Mouse (Mus musculus) megakaryocyte-erythroid progenitor cell, adult 5-6 weeks (primary cell): Measurements from ENCODE around the gene Ptgds. TPM values are rescaled to one million over a fixed set of nuclear protein-coding genes. Genes with fewer than 3 reads are reported as not detected.

Experiments used
- ATAC-seq: replicated peaks from 2 replicates; pipeline ENCODE4 v1.8.0; 2016; ENCODE audit warnings: mild to moderate bottlenecking, inconsistent platforms; ENCODE audit not compliant: severe bottlenecking, poor library complexity, low FRiP score, low TSS enrichment
- total RNA-seq, 2 experiments: library from RNA; stranded (forward) in 1 of 2; stranded (reverse) in 1 of 2; fragments of 200-1000, 215-1000 nt in 1 of 2; fragments of >200 nt in 1 of 2; fragmentation: Nextera tagmentation in 1 of 2; gene quantifications; 2 replicates each; pipeline ENCODE4 v1.2.3; 2014 to 2017

Gene Ptgds
- total RNA-seq, 2 experiments from 2014 or later: not detected

DNA sequence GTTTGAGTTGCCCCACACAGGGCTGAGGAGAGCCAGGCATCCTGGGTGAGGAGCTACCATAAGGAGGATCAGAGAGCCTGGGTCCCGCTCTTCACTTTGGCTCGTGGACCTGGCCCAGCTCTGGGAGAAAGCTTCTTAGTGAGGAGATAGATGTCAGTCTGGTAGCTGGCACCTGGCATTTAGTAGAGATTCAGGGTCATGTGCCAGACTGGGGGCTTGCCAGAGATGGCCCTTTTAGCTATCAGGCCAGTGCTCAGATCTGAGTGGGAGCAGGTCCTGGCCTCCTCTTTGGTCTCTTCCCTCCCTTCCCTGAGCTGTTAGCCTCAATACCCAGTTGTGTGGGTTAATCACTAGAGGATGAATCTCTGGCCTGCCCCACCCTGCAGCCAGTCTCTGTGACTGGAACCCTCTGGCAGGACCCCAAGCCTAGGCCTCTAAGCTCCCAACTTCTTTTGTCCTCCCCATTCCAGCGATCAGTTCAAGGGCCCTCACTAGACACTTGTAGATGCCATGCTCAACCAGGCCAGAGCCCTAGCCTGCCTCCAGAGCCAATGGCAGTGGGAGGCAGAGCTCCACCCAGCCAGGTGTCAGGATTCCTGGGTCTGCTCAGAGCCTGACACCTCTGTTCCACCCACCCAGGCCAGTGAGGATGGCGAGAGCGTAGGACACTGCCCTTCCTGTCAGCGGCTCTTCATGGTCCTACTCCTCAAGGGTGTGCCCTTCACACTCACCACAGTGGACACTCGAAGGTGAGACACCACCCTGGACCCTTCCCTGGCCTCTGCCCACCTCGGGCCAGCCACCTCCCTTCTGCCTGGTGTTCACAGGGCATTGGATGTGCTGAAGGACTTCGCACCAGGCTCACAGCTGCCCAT, 12.6 kb downstream of the Ptgds start:
- ATAC-seq: no peak

DNA sequence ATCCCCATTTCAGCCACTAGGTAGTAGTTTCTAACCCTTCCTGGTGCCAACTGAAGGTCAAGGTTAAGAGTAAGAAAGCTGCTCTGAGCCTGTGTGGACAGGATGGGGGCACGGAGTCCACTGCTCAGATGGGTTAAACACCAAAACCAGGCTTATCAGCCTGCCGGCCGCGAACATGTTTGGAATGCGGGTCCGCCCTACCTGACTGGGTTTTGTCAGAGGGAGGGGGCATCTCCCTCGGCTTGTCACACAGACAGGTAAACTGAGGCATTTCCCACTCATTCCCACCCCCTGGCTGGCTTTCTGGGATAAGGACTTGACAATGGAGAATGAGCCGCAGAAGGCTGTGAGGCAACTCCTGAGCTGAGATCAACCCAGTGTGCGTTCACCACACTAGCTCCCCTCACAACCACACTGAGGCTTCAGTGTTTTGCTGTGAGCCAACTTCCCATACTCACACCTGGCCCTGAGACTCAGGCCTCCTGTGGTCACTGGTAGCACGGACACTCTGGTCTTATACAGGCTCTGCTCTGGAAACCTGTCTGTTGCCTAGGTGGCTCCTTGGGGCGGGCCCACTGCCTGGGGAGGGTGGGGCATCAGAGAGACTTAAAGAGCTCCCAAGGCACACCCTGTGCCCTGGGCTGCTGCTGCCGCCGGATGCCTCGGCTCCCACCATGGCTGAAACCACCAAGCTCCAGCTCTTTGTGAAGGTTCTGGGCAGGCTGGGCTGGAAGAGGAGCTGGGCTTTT, 13.5 kb downstream of the Ptgds start, which contains the start of gene Clic3:
Clic3 (plus strand) TSS at position 634 of the 749 bp plus-strand sequence.
- ATAC-seq: no peak

- no peak for ATAC-seq
Observed at GRCm38 (mm10) chr2:25452951-25453350, 16.9 kb downstream of the Ptgds start.

GRCm38 (mm10) chr2:25450853-25451647, 18.8 kb downstream of the Ptgds start:
- ATAC-seq: peak; percentile 69

- no peak for ATAC-seq
Observed at GRCm38 (mm10) chr2:25442682-25443081, 27.2 kb downstream of the Ptgds start.

GRCm38 (mm10) chr2:25441067-25441466, 28.8 kb downstream of the Ptgds start:
- no peak for ATAC-seq

DNA sequence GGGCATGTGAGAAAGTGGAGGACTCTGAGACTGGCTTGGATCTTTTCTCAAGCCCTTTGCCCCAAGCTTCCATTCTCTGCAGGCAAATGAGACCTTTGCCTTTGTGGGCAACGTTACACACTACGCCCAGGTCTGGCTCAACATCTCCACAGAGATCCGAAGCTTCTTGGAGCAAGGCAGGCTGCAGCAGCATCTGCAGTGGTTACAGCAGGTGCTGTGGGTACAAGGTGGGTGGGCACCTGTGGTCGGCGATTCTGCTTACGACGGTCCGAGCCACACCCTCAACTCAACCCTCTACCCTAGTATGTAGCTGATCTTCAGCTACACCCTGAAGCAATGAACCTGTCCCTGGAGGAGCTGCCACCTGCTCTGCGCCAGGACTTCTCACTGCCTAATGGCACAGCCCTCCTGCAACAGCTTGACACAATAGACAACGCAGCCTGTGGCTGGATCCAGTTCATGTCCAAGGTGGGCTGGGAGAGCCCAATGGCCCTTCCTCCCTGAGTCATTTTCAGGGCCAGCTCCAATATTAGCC, 33.5 kb downstream of the Ptgds start:
- no peak for ATAC-seq

DNA sequence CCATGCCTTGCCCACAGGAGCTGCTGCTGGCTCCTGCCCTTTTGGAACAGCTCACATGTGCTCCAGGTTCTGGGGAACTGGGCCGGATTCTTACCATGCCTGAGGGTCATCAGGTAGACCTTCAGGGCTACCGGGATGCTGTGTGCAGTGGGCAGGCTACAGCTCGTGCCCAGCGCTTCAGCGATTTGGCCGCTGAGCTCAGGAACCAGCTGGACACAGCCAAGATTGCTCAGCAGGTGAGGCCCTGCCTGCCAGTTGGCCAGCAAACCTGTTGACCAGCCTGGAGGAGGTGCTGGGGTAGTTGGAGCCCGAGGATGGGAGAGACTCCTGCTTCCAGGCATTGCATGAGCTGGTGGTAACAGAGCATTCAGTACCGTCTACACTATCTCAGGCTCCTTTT, 35.6 kb downstream of the Ptgds start:
- ATAC-seq: no peak

GRCm38 (mm10) chr2:25433101-25433500, 36.7 kb downstream of the Ptgds start:
- ATAC-seq: no peak

DNA sequence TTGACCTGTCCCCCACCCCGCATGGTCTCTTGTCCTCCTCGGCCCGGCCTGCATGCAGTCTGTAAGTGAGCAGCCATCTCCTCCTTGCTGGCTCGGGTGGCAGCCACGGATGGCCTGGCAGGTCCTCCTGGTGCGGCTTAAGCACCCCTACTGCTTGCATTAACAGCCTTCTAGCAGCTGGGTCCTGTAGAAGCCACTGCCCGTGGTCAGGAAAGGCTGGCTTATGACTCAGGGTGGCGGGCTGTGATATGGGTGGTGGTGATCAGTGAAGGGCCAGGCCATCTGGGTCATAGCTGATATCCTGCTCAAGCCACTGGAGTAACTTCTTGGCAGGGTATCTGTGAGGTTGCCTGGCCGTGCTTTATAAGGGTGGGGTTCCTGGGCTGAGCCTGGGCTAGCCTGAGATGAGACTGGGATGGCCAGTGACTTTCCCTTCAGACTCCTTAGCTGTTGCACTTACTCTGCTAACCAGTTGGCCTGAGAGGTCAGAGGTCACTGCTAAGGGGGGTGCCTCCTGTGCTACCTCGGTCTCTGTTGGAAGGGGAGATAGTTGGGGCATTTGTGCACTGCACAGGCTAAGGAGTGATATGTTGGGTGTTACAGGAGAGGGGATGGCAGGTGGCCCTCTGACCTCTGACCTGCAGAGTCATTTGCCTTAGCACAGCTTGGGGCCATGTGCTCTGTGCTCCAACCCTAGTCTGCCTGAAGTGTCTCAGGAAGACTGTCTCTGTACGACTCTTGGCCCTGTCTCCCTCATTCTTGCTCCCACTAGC, 37.3 kb downstream of the Ptgds start:
- ATAC-seq: peak; percentile 53

- no peak for ATAC-seq
Observed at GRCm38 (mm10) chr2:25431308-25431855, 38.5 kb downstream of the Ptgds start.

- no peak for ATAC-seq
Observed at GRCm38 (mm10) chr2:25430395-25431233, 39.2 kb downstream of the Ptgds start.

- ATAC-seq: no peak
Observed at GRCm38 (mm10) chr2:25429435-25430180, 40.2 kb downstream of the Ptgds start.

DNA sequence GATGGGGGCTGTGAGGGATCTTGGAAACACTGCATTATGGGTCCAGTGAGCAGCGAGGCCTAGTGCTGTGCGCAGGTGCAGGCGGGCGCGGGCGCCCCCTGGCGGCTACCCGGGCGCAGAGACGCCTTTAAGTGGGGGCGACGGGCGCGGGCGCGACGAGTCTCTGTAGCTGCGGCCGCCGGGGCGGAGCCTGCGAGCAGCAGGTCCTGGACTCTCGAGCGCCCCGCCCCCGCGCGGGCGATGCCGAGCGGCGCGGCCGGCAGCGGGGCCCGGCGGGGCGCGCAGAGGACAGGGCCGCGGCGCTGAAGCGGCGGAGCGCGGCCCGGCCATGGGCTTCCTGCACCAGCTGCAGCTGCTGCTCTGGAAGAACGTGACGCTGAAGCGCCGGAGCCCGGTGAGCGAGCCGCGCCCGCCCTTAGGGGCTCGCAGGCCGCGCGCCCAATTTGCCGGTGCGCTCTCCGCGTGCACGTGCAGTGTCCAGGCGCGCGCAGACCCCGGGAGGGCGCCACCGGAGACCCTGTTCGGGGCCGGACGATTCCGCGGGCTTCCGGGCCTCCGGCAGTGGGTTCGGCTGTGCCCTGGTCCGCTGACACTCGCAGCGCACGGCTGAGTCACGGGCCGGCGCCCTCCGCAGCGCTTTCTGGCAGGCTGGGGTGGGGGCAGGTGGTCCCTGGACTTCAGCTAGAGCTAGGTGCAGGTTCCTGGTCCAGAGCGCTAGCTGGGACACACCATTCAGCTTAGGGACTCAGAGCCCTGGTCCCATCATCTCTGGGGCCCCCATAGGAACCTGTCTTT, 41.2 kb downstream of the Ptgds start, which contains the start of gene Abca2:
Abca2 (plus strand) TSS at position 262 of the 795 bp plus-strand sequence.
- ATAC-seq: peak; percentile 72

DNA sequence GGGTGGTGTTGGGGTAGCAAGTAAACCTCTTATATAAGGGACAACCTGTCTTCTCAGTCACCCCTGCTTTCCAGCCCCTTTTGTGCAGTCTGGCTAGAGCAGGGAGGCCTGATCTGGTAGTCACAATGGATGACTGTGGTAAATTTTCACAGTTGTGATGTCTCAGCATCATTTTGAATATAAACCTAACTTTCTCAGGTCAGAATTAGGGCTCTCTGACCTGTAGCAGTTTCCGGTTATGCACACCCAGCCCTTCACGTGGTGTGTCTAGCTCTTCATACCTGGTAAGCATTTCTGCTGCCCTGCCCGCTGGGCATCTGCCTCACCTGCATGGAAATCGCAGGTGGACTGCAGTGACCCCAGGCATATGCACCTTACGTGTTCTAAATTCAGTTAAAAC, 42.6 kb downstream of the Ptgds start:
- ATAC-seq: no peak

DNA sequence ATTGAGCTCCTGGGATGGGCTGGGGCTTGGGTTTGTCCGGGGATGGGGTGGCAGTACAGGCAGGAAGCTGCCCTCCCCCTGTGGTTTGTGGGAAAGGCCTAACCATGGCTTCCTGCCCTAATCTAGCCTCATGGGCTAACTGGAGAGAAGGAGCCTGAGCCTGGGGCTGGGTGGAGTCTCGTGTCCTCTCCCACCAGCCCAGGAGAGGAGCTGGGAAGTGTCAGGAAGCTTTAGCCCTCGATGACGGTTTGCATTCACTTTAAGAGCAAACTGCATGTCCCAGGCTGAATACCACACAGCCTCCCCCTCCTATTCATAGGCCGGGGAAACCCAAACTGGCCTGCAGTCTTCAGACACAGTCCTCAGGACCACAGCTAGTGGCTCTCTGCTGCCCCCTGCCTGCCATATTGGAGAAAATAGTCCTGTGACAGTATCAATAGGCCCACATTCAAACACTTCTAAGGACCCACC, 43.1 kb downstream of the Ptgds start:
- peak; percentile 54 for ATAC-seq
